Mouse (Mus musculus): Measurements from ENCODE around the gene Nmnat3. TPM values are rescaled to one million over a fixed set of nuclear protein-coding genes. Genes with fewer than 3 reads are reported as not detected.
A peak's percentile ranks its signal among the peaks of the same experiment; 100 is the strongest.
"Not testable (repeated sequence)": the region's sequence is repeated elsewhere in the genome, so short reads cannot be mapped to it uniquely, and the experiment has no call there.

Nmnat3 gene
- 1 to 10 TPM; 1.1 to 1.6 TPM for total RNA-seq (2021)

DNA sequence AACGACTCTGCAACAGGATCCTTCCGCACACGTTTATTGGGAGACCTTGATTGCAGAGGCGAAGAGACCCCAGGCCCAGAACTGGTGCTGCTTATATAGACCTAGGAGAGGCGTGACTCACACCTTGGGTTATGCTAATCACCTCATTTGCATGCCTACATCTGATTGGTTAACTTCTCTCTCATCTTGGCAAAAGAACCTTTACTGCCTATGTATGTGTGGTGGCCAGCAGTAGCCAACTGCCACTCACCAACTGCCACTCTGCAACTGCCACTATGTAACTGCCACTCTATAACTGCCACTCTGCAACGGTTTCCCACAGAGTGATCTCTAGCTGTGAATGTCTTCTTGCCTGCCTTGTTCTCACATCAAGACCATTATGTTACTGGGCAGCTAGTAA, at the start of gene Nmnat3:
Gene Nmnat3 (plus strand): TSS at position 301 of the 400 bp plus-strand sequence.
- not testable (repeated sequence) for DNase-seq

DNA sequence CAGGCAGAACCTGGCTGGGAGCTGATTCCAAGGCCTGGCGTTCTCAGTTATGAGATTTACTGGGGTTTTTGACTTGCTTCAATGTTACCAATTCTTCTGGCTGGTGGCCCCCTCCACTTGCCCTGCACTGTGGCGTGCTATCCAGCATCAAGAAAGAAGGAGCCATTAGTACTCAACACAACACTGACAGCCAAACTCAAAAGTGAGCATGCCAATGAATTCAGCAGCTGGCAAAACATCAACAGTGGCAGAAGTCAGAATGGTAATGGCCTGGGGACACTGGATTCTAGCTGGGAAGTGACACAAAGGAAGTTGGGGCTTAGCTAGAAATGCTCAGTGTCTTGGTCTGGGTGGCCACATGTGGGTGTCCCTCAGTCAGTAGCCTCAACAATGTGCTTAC, 43.8 kb upstream of the Nmnat3 start:
- DNase-seq = no peak

DNA sequence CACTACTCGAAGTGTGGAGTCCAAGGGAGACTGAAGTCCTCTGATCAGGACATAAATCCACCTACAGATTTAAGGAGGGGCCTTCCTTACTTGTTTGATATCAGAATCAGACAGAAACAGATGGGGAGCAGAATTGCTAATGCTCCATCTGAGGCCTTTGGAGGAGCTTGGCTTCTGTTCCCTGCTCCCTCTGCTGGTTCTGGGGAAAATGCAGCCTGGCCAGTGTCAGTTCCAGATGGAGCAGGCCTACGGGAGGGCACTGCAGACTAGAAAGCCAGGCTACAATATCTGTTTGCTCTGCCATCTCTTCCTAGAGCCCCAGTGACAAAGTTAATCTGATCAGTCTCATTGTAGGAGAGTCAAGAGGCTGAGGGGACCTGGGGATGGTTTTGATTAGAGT, 43.0 kb upstream of the Nmnat3 start:
- DNase-seq = peak; percentile 59 to 69

DNA sequence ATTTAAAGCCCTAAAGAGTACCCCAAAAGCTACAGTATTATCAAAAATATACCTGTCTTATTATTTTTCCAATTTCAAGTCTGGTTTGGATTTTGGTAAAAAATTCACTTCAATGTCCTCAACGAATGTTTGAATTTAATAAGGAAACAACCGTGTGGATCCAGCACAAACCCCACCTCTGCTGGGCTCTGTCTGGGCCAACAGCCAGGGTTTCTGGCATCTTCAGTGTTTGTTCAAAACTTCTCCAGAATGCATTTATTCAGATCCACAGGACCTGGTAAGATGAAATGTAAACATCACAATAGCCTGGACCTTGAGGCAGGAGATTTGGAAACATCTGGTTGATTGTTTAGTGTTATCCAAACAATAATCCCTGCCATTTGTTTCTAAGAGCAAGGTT, 42.0 kb upstream of the Nmnat3 start:
- no peak for DNase-seq

DNA sequence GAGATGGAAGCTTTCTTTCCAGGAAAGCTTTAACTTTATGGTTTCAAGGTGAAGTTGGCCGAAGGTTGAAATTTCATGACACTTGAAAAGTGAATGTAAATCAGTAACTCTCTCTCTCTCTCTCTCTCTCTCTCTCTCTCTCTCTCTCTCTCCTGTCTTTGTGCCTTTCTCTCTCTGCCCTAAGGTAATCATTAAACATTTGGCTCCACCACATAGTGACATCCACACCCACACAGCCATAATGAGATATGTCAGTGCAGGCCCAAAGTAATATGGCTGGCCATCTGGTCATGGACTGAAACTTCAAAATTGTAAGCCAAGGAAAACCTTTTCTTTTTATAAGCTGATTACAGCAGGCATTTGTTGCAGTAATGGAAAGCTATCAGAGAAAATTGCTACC, 40.9 kb upstream of the Nmnat3 start:
- DNase-seq = no peak

DNA sequence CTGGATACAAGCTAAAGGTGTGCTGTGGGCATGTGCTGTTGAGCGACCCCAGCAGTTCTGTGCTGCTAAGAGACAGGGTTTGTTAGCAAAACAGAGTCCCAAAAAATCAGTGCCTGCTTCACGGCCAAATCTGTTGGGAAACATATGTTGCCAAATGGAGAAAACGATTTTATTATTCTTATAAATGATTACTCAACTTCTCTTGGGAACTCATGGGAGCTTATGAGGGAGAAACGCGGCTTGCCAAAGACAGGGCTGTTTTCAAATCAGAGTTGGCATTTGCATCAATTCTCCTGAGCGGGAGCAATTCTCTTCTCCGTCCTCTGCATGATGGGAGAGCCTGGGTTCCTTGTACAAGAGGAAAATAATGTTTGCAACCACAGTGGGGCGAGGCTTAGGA, 27.0 kb upstream of the Nmnat3 start:
- DNase-seq = peak; percentile 16

DNA sequence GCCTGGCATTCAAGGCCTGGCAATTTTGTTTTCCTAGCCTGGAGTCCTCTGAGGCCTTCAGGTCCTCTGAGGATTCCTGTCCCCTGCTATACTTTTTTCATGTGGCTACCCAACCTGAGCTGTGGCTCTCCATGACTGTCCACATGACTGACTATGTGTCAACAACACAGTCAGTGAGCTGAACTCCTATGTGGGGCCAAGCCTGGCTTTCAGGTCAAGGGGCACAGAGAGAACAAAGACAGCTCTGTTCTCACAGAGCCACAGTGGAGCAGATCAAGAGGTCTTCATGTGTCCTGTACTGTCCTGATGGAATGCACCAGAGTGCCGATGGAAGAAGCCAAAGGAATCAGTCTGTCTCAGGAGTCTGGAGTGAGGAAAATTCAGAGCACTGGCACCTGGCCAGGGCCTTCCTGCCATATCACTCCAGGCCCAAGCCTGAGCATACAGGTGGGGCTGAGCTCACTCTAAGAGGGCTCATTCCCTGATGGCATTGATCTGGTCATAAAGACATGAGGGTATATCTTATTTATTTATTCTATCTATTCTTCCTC, 25.7 kb upstream of the Nmnat3 start:
- DNase-seq = no peak

DNA sequence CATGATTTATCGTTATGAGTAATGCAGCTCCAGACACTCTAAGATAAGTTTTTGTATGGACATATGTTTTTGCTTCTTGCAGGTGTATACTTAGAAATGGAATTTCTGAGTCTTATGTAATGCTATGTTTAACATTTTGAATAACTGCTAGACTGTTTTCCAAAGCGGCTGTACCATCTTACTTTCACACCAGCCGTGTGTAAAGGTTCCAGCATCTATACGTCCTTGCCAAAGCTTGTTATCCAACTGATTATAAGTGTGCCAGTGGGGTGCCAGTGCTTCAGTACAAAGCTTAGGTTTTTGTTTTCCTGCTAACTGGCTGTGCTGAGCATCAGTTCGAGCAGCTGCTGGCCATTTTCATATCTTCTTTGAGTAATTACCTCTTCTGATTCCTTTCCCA, 22.3 kb upstream of the Nmnat3 start:
- DNase-seq = no peak

DNA sequence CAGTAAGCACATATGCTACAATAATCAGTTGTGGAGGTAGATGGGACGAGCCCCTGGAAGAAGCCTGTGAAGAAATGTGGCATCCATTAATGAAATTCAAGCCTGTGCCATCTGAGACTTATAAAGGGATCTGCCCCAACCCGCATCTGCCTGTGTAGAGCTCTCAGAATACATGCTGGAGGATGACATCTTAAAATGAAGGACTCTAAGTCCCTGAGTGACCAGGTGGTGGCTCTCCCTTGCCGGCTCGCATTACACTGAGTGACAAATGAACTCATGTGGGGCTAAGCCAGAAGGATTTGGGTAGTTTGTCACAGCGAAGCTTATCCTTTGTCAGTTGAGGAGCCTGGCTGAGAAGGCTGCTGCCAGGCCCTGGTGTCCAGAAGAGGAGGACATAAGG, 14.5 kb upstream of the Nmnat3 start:
- no peak for DNase-seq

DNA sequence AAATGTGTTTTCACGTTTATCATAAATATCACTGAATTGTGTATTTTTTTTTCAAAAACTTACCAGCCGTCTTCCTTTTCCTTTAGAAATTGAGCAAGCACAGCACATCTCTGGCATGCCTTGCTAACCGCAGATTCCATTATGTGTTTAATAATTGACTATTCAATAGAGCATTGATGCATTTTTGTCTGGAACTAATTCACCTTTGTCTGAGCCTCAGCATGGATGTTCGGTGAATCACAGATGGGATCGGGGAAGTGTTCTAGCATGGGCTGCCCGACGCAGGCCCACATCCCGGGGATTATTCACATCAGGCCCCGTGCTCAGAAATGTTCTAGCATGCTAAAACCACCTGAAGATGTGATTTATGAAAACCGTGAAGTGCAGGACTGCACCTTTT, 12.2 kb upstream of the Nmnat3 start:
- no peak for DNase-seq

DNA sequence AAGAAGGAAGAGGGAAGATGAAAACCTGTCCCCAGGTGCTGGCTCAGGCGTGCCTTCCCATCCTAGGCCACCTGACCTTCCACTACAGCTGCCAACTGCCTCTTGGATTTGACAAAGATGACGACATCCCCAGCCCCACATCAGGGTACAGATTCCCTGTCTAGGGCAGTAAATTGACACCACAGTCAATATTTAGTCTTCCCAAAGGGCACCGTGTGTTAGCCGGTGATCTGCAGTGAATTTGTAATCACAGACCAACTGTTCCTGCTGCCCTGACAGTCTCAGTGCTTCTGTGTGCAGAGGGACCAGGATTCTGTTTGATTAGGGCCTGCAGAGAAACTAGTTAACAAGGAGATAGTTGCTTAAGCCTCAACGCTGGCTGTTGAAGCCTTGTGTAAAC, 7.1 kb upstream of the Nmnat3 start:
- DNase-seq = no peak

DNA sequence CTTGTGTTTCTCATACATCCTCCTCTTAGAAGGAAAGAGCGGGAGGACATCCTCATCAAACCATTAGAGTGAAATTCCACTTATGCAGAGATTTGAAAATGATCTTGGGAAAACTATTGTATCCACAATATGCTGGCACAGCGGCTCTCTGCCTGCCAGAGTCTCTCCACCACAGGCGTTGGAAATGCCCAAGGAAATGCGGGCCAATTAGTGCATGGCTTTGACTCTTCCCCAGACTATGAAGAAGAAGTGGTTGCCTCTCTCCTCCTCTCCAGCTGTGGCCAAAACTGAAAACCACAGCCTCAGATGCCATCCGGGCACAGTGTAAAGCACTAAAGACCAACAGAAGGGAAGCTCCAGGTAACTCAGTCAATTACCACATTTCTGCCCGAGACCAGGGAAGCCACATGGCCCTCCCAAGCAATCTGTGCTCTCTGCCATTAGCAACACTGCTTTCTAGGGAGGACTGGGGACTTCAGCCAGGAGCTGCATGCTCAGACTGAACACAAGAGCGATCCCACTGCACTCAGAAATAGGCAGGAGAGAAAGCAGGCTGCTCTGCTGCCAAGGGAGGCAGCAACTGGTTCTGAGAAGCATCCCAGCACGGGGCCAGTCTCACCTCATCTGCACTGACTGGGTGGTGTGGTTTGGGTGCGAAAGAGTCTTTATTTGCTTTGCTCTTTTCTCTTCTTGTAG, 1.5 kb upstream of the Nmnat3 start:
- peak; percentile 11 to 12 for DNase-seq

DNA sequence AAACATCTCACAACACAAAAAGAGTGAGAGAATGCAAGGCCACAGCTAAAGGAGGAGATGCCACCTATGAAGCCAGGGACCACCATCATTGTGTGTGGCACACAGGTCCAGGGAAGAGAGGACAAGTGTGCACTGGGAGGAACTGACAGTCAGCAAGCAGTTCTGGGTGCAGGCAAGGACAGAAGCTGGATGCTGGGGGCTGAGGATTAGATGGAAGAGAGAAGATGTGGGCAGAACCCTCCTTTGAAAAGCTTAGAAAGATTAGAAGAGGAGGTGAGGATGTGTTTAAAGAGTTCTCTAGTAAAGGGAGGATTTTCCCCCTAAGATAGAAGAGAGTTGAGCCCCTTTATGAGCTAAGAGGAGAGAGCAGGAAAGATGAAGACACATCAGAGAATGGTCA, 2.4 kb downstream of the Nmnat3 start:
- no peak for DNase-seq

DNA sequence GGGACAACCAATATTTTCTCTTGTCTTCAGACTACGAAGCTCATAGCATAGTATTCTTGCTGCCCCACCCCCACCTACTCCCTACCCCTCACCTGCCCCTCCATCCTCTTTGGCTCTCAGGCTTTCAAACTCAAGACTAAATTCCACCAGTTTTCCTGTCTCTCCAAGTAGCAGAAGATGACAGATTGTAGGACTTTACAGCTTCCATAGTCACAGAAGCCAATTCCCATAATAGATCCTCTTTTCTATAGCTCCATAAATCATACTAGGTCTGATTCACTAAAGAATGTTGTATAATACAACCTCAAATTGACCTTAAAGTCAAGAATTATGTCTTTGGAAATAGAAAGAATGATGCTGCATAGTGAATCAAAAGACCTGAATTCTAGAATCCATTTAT, 3.4 kb downstream of the Nmnat3 start:
- no peak for DNase-seq

DNA sequence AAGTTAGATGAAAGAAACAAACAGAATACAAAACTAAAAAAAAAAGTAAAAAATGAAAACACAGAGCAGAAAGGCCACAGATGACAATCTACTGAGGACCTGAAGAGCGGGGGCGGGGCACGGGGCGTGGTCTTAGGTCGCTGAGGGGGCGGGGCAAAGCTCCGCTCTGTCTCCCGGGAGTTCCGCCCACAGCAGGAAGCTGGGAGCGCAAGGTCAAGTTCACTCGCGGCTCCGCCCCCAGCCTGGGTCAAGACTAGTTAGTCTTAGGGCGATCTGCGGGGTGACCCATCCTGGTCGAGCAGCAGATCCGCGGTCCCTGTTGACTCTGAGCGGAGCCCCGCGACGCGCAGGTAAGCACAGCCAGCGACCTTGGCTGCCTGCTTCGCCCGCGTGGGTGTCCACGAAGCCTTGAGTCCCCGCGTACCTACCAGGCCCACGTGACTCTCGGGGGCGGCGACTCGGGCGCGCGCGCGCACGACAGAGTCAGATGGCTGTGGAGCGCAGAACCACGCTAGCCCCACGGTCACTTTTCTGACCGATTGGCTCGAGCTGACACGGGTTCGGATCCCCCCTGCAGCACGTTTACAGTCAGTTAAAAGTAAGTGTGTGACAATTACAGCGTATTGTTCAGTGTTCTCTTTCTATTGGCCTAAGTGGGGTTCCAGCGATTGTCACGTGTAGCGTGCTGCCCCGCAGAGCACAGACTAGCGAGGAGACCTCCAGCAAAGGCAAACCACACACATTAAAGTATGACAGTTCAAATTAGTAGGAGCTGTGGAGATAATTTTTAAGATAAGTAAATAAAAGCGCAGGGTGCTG, 9.4 kb downstream of the Nmnat3 start:
- peak; percentile 67 to 71 for DNase-seq

DNA sequence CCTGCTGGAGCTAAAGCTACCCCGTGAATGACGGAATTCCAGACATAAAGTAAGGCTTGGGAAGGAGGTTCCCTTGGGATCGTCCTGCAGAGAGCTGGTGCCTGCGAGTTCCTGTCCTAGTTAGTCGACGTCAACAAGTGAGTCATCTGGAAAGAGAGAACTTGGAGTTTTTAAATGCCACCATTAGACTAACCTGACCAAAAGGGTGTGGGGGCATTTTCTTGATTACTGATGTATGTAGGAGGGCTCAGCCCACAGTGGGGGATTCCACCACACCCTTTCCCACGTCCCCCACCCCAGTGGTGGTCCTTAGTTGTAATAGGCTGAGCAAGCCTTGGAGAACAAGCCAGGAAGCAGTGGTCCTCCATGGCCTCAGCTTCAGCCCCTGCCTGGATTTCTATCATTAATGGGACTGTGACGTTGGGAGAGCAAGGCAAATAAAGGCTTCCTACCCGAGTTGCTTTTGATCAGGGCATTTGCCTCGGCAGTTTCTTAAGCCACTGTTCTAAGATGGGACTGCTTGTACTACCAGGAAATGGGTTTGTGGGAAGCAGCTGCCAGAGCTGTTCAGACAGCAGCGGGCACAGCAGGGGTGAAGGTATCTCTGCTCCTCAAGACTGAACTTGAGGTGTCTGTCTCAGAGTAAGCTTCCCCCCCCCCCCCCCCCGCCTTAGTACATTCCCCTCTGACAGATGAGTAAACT, 10.2 kb downstream of the Nmnat3 start:
- no peak for DNase-seq

DNA sequence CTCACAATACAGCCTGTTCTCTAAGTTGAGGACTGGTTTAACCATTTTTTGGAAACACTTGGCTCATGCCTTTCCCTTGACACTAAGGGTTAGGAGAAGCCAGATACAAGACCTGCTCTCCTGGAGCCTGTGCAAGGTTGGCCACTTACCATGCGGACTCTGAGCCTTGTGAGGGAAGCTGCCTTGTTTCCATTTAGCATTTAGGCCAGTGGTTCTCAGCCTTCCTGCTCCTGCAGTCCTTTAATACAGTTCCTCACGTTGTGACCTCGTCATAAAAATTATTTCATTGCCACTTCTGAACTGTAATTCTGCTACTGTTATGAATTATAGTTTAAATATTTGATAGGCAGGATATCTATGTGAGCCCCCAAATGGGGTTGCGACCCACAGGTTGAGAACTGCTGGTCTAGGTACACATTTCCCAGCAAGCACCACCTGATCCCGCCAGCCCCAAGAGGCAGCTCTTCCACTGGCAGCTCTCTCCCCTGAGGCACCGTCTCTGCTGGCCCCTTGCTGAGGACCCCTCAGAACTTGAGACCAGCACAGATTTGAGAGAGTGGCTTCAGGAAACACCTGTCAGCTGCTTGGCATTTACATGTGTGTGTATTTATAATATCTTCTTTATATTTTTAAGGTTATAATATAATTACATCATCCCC, 10.8 kb downstream of the Nmnat3 start:
- DNase-seq = no peak

DNA sequence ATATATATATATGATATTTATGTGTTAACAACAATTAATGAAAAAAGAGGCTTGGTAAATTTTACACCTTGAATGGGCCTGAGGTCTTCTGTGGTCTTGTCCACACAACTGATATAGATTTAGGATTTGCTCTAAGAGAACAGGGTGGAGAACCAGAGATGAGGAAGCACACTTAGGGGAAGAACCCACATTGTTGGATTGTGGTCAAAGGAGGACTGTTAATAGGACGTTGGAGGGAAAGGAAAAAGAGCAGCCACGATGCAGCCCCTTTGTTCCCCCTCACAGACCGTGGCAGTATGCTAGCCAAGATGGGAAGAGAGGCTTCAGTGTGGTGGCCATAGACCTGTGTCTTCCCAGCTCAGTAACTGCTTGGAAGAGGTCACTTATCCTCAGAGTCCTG, 11.5 kb downstream of the Nmnat3 start:
- DNase-seq = no peak

DNA sequence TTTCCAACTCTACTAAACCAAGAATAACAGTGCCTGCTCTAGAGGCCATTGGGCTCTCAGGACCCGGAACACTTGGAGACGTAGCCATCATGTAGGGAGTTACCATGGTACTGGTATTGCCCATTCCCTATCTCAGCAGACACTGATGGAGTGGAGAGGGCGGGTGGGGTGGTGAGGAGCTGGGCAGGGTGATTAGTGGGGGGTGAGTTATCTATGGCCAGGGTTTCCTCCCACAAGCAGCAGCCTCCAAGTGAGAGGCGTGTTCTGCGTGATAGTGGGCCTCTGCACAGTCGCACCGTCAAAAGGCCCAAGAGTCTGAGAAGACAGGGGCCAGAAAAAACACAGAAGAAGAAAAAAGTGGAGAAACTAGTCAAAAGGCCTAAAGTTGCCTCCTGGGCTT, 12.0 kb downstream of the Nmnat3 start:
- DNase-seq = no peak

DNA sequence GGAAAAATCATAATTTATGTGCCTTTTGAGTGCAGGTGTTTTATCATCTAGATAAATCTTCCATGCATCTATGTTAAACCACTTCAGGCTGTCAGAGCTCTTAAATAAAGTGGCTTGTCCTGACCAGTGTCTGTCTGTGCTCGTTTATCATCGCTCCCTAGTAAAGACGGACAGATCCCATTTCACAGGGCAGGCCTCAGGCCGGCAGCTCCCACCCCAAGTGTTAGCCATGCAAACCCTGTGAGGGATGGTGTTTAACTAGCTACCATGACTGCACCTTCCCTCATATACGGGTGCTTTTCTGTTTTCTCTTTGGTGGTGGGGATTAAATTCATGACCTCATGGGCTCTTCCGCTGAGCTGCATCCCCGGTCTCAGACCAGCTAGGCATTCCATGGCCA, 13.3 kb downstream of the Nmnat3 start:
- no peak for DNase-seq

DNA sequence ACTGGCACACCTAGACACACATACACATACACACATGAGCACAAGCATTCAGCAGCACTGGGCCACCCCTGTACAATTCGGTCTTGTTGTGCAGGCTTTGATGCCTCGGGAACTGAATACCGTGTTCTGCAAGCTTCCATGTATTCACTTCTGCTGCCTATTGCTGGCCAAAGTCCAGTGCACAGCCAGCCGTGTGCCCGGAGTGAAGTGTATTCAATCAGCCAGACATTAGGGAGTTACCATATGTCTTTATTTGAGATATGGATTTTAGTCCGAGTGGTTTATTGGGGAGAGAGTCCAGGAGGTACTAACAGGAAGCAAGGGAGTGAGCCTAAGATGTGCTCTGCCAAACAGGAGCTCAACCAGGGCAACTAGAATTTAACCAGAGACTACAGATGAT, 19.8 kb downstream of the Nmnat3 start:
- no peak for DNase-seq

DNA sequence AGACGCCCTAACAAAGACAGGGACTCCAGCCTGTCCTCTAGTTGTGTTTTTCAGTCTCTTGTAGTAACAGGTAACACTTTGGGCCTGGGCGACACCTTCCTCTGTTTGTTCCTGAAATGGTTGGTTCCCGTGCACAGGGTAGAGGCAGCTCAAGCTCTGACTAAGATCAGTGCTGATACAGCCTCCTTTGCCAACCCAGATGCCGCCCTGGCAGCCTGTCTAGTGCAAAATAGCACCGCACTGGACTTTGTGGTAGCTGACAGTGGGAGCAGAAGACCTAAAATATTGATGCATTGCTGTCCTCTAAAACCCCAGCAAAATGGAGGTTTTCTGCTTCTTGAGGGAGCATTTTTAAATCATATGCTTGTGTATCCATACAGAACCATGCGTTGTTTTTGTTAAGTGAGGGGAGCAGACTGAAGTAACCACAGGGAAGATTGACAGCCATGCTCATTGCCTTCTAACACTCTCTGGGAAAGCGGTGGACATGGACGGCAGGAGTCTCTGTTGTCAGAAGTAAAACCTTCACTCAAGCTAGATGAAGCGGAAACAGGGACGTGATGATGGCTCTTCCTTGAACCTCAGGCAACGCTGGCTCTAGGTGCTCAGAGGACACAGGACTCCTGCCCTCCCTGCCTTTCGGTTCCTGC, 24.2 kb downstream of the Nmnat3 start:
- no peak for DNase-seq

Measured in layer of hippocampus, postnatal 36 days (tissue).